Mouse (Mus musculus): Measurements from ENCODE around the gene B430306N03Rik.

B430306N03Rik gene

GRCm38 (mm10) chr17:48293500-48294194, 22.3 kb upstream of the B430306N03Rik start:
- no peak for TF ChIP-seq GATA4 (IDR thresholded peaks at IDR 0.05; ENCODE audit: insufficient replicate concordance, low read length)

DNA sequence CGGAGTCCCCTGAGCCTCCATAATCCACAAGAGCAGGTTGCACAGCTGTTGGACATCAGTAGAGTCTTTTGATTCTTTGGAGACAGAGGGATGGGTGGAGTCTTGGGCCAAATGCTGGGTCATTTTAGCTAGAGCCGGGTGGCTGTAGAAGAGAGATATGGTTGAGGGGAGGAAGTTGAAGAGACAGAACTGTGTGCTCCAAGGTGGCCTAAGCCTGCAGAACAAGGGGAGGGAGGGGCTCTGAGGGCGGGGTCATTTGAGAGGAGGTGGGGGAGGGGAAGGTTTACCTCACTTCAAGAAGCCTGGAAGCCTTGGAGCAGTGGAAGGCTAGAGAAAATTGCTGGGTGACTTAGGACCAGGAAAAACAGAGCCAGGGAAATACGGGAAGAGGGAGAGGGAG, 16.7 kb upstream of the B430306N03Rik start, which contains the start of gene Treml2:
Gene Treml2 (plus strand): TSS at position 296 of the 400 bp plus-strand sequence.
- no peak for TF ChIP-seq GATA4 (IDR thresholded peaks at IDR 0.05; ENCODE audit: insufficient replicate concordance, low read length)

DNA sequence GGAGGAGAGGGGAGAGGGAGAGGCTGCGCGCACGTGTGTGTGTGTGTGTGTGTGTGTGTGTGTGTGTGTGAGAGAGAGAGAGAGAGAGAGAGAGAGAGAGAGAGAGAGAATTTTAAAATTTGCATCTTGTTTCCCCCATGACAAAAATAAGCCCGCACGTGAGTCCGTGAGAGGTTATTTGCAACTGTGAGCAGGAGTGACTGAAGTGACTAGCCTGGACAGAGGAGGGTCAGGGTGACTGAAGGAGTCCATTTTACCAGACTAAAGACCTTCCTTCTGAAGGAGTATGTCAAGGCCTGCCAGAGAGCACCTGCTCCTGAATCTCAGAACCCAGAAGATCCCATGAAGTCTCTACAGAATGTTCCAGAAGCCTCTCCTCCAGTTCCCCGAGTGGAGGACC, 16.2 kb upstream of the B430306N03Rik start:
- TF ChIP-seq GATA4 (IDR thresholded peaks at IDR 0.05; ENCODE audit: insufficient replicate concordance, low read length) = no peak

DNA sequence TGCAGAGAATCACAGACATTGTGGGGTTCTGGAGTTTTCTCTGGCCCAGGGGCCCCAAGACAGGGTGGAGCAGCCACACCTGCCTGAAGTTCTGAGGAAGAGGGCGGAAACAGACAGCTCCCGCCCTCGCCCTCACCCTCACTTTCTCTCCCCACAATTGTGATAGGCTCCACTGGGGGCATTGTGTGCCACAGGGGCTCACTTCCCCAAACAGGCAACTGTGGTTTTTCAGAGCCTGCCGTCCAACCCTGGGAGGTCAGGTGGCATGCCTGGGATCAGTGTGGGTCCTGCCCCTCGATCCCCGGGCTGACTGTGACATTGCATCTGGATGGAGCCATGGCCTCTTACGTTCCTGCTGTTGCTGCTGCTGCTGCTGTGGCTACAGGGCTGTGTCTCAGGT, 15.7 kb upstream of the B430306N03Rik start:
- TF ChIP-seq GATA4 (IDR thresholded peaks at IDR 0.05; ENCODE audit: insufficient replicate concordance, low read length) = no peak

GRCm38 (mm10) chr17:48300861-48301260, 15.1 kb upstream of the B430306N03Rik start:
- no peak for TF ChIP-seq GATA4 (IDR thresholded peaks at IDR 0.05; ENCODE audit: insufficient replicate concordance, low read length)

DNA sequence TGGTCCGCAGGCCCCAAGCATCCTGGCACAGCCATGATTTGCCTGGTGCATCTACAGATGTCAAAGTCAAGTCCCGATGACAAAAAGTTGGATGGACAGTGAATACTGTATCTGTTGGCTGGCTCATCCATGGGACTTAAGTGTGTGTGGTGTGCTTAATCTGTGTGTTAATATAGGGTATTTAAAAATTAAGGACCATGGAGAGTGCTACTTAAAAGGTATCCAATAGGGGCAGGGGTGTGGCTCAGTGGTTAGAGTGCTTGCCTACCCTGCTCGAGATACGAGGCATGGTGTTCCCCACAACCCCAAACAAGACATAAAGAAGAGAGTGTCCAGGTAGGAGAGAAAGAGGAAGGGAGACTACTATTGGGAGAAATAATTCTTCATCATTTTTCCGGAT, 14.1 kb upstream of the B430306N03Rik start:
- no peak for TF ChIP-seq GATA4 (IDR thresholded peaks at IDR 0.05; ENCODE audit: insufficient replicate concordance, low read length)

- TF ChIP-seq GATA4 (IDR thresholded peaks at IDR 0.05; ENCODE audit: insufficient replicate concordance, low read length) = no peak
These were observed 3.8 kb upstream of the B430306N03Rik start for GRCm38 (mm10) chr17:48312124-48312523.

GRCm38 (mm10) chr17:48318686-48319085, 2.7 kb downstream of the B430306N03Rik start:
- TF ChIP-seq GATA4 (IDR thresholded peaks at IDR 0.05; ENCODE audit: insufficient replicate concordance, low read length) = no peak

- no peak for TF ChIP-seq GATA4 (IDR thresholded peaks at IDR 0.05; ENCODE audit: insufficient replicate concordance, low read length)
These were observed 5.3 kb downstream of the B430306N03Rik start for GRCm38 (mm10) chr17:48321279-48321678.

DNA sequence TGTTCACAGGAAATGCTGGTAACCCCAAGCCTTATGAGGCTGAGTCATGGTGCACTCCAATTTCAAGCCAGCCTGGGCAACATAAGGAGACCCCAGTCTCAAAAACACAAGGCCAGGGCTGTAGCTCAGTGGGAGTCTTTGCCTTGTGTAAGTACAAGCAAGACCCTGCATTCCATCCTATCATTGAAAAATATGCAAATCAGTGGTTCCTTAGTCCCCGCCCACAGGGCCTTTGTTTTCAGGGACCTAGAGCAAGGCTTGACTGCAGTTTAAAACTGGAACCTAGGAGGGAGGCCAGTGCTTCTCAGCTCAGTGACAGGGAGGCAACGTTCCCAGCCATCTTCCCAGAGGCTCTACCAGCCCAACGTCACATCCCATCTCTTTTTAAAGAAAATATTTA, 7.3 kb downstream of the B430306N03Rik start:
- no peak for TF ChIP-seq GATA4 (IDR thresholded peaks at IDR 0.05; ENCODE audit: insufficient replicate concordance, low read length)

DNA sequence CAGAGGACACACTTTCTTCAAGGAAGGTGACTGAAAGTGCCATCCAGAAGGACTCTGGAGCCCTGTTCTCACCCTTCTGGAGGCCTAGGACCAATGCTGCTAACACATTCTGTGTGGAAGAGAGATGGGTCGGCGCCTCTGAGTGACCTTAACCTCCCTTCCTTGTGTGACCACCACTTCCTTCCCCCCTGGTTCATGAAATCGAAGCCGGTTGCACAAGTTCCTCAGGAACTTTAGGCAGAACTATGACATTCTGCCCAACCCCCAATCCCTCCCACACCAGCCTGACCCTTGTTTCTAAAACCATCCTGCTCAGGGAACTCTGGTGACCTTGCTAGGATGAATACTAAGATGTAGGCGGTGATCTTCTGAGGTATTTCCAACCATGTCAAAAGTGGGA, 8.3 kb downstream of the B430306N03Rik start:
- no peak for TF ChIP-seq GATA4 (IDR thresholded peaks at IDR 0.05; ENCODE audit: insufficient replicate concordance, low read length)

DNA sequence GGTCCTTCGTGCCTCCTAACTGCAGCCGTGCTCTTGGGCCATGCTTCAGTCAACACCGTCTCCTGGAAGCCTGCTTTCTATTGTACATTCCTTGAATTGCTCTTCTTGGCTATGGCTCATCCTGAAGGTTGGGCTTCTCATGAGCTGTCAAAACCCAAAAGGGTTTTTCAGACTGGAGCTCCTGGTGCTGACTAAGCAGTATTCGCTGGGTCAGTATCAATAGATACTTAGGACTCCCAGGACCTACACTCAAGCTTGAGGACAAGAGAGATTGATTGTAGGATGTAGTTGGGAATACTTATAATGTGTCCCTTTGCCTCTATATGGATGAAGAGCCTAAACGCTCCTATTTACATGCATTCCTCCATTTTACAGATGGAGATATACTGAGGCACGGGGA, 9.2 kb downstream of the B430306N03Rik start:
- TF ChIP-seq GATA4 (IDR thresholded peaks at IDR 0.05; ENCODE audit: insufficient replicate concordance, low read length) = no peak

DNA sequence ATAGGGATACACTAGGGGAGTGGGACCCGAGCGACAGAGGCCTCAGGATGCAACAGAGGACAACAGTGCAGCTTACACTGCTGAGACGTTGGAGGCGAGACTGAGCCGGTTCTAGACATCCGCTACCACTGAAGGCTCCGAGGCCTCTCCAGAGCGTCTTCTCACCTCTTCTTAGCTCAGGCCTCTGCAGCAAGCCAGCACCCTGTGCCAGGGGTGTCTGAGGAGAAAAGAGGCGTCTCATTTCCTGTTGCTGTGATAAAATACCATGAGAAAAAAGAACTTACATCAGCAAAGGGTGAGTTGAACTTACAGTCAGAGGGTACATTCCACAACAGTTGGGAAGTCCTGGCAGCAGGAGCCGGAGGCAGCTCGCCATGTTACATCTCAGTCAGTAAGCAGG, 9.7 kb downstream of the B430306N03Rik start:
- TF ChIP-seq GATA4 (IDR thresholded peaks at IDR 0.05; ENCODE audit: insufficient replicate concordance, low read length) = no peak

GRCm38 (mm10) chr17:48326656-48327055, 10.7 kb downstream of the B430306N03Rik start:
- TF ChIP-seq GATA4 (IDR thresholded peaks at IDR 0.05; ENCODE audit: insufficient replicate concordance, low read length) = no peak

DNA sequence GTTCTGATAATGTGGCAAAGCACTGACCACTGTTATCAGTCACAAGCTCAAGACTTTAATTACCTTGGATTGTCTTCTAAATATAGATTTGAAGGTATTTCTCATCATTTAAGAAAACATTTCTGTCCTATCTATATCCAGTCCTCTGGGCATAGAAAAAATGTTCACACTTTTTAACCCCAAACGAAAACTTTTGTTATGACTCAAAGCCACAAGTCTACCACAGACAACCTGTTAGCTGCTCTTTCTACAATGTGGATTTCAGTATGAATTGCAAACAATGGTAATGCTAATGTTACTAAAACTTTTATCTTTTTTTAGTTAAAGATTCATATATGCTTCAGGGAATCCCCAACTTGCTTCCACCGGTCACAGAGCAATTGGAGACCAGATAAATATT, 16.6 kb downstream of the B430306N03Rik start:
- no peak for TF ChIP-seq GATA4 (IDR thresholded peaks at IDR 0.05; ENCODE audit: insufficient replicate concordance, low read length)

DNA sequence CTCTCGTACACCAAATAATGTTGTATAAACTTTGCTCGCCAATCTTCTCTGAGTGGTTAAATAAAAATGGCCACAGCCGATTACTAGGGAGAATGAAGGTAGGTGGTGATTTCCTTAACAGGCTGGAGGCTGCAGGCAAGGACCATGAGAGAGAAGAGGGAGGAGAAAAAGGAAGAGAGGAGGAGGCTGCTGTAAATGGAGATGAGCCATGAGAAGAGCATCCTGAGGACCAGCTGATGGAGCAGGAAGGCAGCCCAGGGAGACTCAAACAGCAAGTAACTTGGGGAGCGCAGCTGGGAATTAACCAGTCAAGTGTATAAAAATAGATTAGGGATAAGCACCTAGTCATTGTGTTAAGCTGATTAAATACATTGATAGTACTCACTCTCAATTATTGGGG, 18.2 kb downstream of the B430306N03Rik start:
- TF ChIP-seq GATA4 (IDR thresholded peaks at IDR 0.05; ENCODE audit: insufficient replicate concordance, low read length) = no peak

DNA sequence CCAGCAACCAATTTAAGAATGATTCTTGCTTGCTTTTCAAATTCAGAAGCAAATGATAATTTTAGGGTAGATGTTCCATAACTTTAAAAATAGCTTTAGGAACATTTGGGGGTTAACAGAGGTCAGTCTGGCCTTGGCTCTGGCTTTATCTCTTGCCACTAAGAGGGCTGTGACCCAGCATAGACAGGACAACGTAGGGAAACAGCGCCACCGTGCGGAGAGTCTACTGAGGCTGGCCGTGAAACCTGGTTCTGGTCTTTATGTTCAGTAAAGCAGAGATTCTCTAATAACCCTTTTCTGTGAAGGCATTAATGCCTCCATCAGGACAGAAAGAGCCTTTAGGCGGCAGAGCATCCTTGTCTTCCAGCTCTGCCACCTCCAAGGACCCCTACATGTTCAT, 20.9 kb downstream of the B430306N03Rik start:
- peak; percentile 76 for TF ChIP-seq GATA4 (IDR thresholded peaks at IDR 0.05; ENCODE audit: insufficient replicate concordance, low read length)

Measured in liver, adult (tissue).